Mouse (Mus musculus): ENCODE data around the gene Cmtm6. TPM values are rescaled to one million over a fixed set of nuclear protein-coding genes. Genes with fewer than 3 reads are reported as not detected.

The Cmtm6 gene
- polyA plus RNA-seq, 1 experiment from 2014 or later, result 87.8 TPM

DNA sequence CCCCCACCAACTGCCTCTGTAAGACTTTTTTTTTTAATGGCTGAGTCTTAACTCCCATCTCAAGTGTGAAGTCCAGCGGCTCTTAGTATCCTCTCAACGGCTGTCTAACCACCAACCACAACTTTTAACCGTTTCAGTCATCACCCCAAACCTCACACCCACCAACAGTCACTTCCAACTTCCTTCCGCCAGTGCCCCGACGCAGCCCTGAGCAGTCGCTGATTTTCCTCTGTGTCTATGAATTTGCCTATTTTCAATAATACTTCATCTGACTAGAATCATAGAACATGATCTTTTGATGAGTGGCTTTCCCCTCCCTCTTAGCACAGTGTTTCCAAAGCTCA lies 47.1 kb downstream of the Cmtm6 start:
- Histone ChIP-seq H3K27me3 (replicated peaks; ENCODE audit: control insufficient read depth, insufficient read depth, low read length) (no peaks in the 10 kb centered on the region), H3K4me1 (replicated peaks; ENCODE audit: control insufficient read depth, insufficient read depth, low read length) (no peaks in the 10 kb centered on the region), H3K27ac (ENCODE audit: low read depth, low read length) (no peak overlapping the region), H3K4me3 (ENCODE audit: low read depth, low read length) (no peak overlapping the region), H3K36me3 (ENCODE audit: control insufficient read depth, insufficient read depth) (no peaks in the 10 kb centered on the region; the same call in 1 of the 2 replicates), H3K9me3 (ENCODE audit: control insufficient read depth) (no peaks in the 10 kb centered on the region), H3K4me2 (replicated peaks; ENCODE audit: low read depth) (no peak overlapping the region), H3K9ac (ENCODE audit: low read depth, low read length) (no peak overlapping the region)
- WGBS, result 80% methylated on average over 7 of the region's 7 CpGs
- no peak for ATAC-seq
- TF ChIP-seq CTCF (IDR thresholded peaks at IDR 0.05; ENCODE audit: low read depth), result no peak

DNA sequence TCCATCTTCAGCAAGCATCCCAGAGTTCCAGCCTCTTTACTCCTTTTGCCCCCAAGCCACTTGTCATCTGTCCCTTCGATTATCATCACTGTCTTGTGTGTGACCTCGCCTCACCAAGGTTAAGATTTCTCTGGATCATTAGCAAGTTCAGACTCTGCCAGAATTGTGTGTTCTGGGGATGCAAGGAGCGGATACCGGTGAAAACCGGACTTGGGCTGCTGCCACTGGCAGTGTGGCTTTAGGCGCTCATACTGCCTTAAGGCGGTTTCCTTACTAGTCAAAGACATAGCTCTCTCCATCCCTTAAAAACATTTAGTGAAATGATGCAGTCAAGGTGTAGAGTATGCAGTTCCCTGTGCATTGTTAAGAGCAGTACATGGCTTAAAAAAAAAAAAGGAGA lies 48.0 kb downstream of the Cmtm6 start:
- Histone ChIP-seq H3K4me3 (ENCODE audit: low read depth, low read length) (no peak overlapping the region), H3K9ac (ENCODE audit: low read depth, low read length) (no peak overlapping the region), H3K4me2 (replicated peaks; ENCODE audit: low read depth) (no peak overlapping the region), H3K27me3 (replicated peaks; ENCODE audit: control insufficient read depth, insufficient read depth, low read length) (no peaks in the 10 kb centered on the region), H3K4me1 (replicated peaks; ENCODE audit: control insufficient read depth, insufficient read depth, low read length) (no peaks in the 10 kb centered on the region), H3K9me3 (ENCODE audit: control insufficient read depth) (no peaks in the 10 kb centered on the region), H3K36me3 (ENCODE audit: control insufficient read depth, insufficient read depth) (no peaks in the 10 kb centered on the region; the same call in 1 of the 2 replicates), H3K27ac (ENCODE audit: low read depth, low read length) (no peak overlapping the region)
- ATAC-seq, result no peak
- 95% methylated on average over 7 of the region's 7 CpGs for WGBS
- TF ChIP-seq CTCF (IDR thresholded peaks at IDR 0.05; ENCODE audit: low read depth), result no peak

DNA sequence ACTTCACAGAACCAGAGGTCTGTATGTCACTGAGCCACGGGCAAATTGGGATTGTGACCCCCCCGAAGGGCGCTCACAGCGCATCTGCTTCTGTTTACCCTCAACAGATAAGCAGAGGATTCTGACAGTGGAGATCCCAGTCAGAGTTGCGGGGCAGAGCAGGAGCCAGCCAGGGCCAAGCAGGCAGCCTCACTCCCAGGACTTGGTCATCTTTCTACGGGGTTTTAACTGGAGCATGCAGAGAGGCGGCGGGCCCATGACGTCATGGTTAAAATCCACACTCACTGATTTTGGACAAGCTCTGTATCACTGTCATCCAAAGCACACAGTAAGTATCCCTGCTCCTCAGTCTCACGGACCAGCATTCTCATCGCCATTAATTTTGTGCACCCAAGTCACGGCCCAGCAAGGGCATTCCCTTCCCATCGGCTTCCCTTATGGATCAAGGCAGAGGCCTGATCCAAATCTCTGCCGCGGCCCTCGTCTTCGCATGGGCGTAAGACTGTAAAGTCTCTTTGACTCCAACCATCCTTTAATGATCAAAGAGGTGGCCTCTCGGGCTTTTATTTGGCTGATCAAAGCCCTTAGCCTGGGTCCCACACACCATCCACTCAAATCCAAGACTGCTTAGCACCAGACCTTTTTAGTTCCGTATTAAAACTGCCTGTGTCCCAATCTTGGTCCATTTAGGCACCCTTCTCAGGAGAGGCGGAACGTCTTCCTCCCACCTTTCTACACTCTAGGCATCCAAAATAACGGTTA lies 49.2 kb downstream of the Cmtm6 start:
- ATAC-seq, result no peak
- Histone ChIP-seq H3K27ac (ENCODE audit: low read depth, low read length) (no peak overlapping the region), H3K9me3 (ENCODE audit: control insufficient read depth) (no peaks in the 10 kb centered on the region), H3K4me2 (replicated peaks; ENCODE audit: low read depth) (peak overlapping the region; percentile 99), H3K9ac (ENCODE audit: low read depth, low read length) (0 out of 2 replicates have a peak overlapping the region, but pooled peaks have one; percentile 68), H3K36me3 (ENCODE audit: control insufficient read depth, insufficient read depth) (no peaks in the 10 kb centered on the region; the same call in 1 of the 2 replicates), H3K4me3 (ENCODE audit: low read depth, low read length) (peak overlapping the region; percentile 59), H3K4me1 (replicated peaks; ENCODE audit: control insufficient read depth, insufficient read depth, low read length) (no peaks in the 10 kb centered on the region), H3K27me3 (replicated peaks; ENCODE audit: control insufficient read depth, insufficient read depth, low read length) (no peaks in the 10 kb centered on the region)
- TF ChIP-seq CTCF (IDR thresholded peaks at IDR 0.05; ENCODE audit: low read depth), result no peak
- 47% methylated on average over 23 of the region's 23 CpGs for WGBS

DNA sequence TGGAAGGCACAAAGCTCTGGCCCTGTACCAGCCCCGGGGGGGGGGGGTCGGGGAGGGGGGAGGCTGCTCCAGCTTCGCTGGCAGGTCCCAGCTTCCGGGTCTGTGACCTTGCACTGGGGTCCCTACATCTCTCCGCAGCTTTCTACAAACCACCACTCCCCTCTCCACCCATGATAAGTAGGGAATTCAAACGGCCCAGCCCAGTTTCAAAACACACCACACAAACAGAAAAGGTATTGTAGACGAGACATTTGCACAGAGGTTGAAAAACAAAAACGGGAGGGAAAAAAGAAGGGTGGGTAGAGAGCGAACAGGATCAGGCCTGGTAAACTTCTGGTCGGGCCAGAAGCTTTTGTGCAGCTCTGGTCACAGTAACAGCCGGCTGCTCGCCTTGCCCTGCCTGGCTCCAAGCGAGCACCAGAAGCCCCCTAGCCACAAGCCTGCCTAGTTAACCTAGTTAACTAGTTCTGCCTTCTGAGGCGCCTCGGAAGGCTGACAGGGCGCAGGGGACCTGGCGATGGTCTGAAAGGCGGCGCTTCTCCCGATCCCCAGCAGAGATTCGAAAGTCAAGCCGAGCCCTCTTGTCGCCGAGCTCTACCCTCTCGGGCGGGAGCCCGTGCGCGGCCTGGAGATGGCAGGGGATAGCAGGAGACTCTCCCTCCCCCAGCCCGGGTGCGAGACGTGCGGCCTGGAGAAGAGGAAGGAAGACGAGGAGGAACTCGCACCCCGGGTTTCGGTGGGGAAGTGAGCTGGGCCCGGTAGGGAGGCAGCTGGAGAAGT lies 50.0 kb downstream of the Cmtm6 start:
- no peaks in the 10 kb centered on the region for H3K4me1 ChIP-seq (replicated peaks; ENCODE audit: control insufficient read depth, insufficient read depth, low read length)
- H3K27me3 ChIP-seq (replicated peaks; ENCODE audit: control insufficient read depth, insufficient read depth, low read length), result no peaks in the 10 kb centered on the region
- no peak for TF ChIP-seq CTCF (IDR thresholded peaks at IDR 0.05; ENCODE audit: low read depth)
- peak overlapping the region; percentile 71 for H3K27ac ChIP-seq (ENCODE audit: low read depth, low read length)
- H3K36me3 ChIP-seq (ENCODE audit: control insufficient read depth, insufficient read depth), result no peaks in the 10 kb centered on the region; the same call in 1 of the 2 replicates
- under 1% methylated on average over 37 of the region's 38 CpGs for WGBS
- ATAC-seq, result peak; percentile 35
- H3K4me2 ChIP-seq (replicated peaks; ENCODE audit: low read depth), result peak overlapping the region; percentile 99
- no peaks in the 10 kb centered on the region for H3K9me3 ChIP-seq (ENCODE audit: control insufficient read depth)
- H3K9ac ChIP-seq (ENCODE audit: low read depth, low read length), result peak overlapping the region; percentile 68
- H3K4me3 ChIP-seq (ENCODE audit: low read depth, low read length), result peak overlapping the region; percentile 59

DNA sequence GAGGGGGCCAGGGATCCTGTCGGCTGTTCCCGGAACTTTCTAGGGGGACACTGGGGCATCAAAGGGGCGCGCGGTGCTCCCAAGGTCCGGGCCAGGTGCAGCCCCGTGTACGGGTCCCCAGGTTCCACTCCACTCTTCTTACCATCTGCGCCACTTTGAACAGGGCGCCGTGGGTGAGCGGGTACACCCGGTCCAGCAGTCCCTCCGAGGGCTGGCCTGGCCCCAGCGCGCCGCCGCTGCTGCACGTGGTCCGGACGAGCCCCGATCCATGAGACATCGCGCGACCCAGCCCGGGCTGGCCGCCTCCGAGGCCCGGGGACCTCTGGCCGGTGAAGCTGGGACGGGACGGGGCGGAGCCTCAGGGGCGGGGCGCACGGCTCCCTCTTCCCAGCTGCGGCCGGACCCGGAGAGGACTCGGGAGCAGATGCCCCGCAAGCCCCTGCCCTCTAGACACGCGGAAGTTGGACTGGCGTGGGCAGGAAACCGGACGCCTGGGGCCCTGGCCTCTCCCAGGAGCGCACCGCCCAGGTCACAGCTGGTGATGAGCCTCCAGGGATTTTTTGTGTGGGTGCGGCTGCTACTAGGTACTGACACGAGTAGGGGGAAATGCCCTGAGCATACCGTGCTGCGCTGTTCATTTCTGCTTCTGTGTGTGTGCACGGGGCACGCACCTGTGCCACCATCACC lies 50.8 kb downstream of the Cmtm6 start, which contains the start of gene Cmtm7:
TSS of gene Cmtm7 (minus strand) at position 331 of the 687 bp plus-strand sequence.
- Histone ChIP-seq H3K4me1 (replicated peaks; ENCODE audit: control insufficient read depth, insufficient read depth, low read length) (no peaks in the 10 kb centered on the region), H3K4me2 (replicated peaks; ENCODE audit: low read depth) (peak within 1 kb of the TSS; percentile 99), H3K36me3 (ENCODE audit: control insufficient read depth, insufficient read depth) (no peaks in the 10 kb centered on the region; the same call in 1 of the 2 replicates), H3K27ac (ENCODE audit: low read depth, low read length) (peak within 1 kb of the TSS; percentile 71), H3K9me3 (ENCODE audit: control insufficient read depth) (no peaks in the 10 kb centered on the region), H3K27me3 (replicated peaks; ENCODE audit: control insufficient read depth, insufficient read depth, low read length) (no peaks in the 10 kb centered on the region), H3K4me3 (ENCODE audit: low read depth, low read length) (peak within 1 kb of the TSS; percentile 59), H3K9ac (ENCODE audit: low read depth, low read length) (peak within 1 kb of the TSS; percentile 68)
- WGBS, result under 1% methylated on average over 54 of the region's 54 CpGs
- ATAC-seq, result peak; percentile 80
- no peak for TF ChIP-seq CTCF (IDR thresholded peaks at IDR 0.05; ENCODE audit: low read depth)
